Mouse (Mus musculus): ENCODE results near the gene Tgfbr3.

Tgfbr3 gene

GRCm38 (mm10) chr5:107174188-107174587, 115.2 kb downstream of the Tgfbr3 start:
- no peak for DNase-seq (ENCODE audit: low read depth, low spot score)

GRCm38 (mm10) chr5:107173483-107173882, 115.9 kb downstream of the Tgfbr3 start:
- DNase-seq (ENCODE audit: low read depth, low spot score), result no peak

GRCm38 (mm10) chr5:107171861-107172260, 117.6 kb downstream of the Tgfbr3 start:
- DNase-seq (ENCODE audit: low read depth, low spot score), result no peak

GRCm38 (mm10) chr5:107169796-107170195, 119.6 kb downstream of the Tgfbr3 start:
- DNase-seq (ENCODE audit: low read depth, low spot score), result no peak

GRCm38 (mm10) chr5:107167872-107168300, 121.5 kb downstream of the Tgfbr3 start:
- DNase-seq (ENCODE audit: low read depth, low spot score), result no peak

DNA sequence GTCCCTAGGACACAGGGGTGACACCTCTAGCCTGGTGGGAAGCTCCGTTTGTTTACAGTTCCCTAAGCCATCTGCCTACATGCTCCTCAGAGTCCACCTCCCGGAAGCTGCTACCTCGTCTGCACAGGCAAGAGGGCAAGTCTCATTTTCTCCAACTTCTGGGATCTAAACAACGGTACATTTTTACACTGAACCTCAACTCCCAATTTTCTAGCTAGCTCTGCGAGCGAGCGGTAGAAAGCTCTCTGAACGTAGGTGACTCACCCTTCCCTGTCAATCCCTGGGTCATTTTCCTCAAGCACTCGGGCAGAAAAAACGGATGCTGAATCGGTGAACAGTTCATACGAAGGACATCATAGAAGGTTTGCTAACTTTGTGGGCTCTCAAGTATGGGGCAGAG, 122.1 kb downstream of the Tgfbr3 start:
- no peak for DNase-seq (ENCODE audit: low read depth, low spot score)

DNA sequence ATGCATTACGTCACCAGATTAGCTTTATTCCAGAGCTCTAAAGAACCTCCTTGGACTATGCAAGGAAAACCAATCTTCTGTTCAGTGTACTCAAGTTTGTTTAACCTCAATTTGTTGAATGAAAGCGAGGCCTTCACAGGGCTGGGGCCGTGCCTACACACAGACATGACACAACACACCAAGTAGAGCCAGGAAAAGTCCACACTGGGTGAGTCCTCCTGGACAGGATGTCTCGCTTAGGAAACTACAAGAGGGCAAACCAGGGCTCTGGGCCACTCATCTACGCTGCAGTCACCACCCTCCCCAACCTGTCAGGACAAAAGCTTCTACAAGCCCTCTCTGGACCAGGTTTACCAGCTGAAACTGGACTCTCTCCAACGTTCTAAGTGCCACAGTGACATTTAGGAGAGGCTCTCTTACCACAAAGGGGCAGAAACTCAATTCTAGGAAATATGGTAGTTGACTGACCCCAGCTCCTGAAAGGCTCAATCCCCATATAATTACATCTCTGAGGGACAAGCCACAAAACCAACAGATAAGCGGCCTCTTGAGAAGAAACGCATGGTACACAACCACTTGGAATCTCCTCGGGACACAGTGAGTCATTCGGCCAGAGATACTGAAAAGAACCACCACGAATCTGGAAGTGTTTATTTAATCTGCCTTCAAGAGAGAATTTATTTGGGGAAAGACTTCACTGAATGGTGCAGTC, 122.6 kb downstream of the Tgfbr3 start:
- no peak for DNase-seq (ENCODE audit: low read depth, low spot score)

DNA sequence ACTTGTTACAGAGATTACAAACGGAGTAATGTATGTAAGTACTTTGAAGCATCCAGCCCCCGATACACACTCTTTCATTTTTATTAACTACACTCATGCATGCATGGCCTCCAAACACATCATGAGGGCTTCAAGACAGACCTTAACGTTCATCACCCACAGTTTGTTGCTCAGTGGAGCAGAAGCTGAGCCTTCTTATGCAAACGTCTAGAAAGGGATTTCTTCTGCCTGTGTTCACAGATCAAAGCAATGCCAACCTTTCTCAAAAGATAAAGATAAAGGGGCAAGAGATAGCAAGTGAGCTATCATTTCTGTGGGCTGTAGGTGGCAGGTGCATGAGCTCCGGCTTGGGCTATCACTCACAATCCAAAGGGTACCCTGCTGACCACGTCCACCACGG, 123.7 kb downstream of the Tgfbr3 start:
- no peak for DNase-seq (ENCODE audit: low read depth, low spot score)

GRCm38 (mm10) chr5:107165271-107165670, 124.2 kb downstream of the Tgfbr3 start:
- DNase-seq (ENCODE audit: low read depth, low spot score), result no peak

DNA sequence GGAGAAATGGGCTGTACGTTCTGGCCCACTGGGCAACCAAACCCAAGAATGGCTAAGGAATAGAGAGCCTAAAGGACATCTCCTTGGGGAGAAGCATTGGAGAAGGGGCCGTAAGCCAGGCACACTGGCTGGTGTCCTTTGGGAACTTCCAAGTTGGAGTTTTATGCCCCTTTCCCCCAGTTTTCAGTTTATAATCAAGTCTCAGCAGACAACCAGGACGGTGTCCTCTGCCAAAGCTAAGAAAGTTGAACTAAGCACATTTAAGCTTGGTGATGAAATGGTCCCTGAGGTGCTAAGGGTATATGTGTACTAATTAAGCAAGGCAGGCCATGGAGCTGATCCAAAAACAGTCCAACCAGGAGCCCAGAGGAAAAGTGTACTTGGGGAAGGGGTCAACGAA, 124.6 kb downstream of the Tgfbr3 start:
- no peak for DNase-seq (ENCODE audit: low read depth, low spot score)

DNA sequence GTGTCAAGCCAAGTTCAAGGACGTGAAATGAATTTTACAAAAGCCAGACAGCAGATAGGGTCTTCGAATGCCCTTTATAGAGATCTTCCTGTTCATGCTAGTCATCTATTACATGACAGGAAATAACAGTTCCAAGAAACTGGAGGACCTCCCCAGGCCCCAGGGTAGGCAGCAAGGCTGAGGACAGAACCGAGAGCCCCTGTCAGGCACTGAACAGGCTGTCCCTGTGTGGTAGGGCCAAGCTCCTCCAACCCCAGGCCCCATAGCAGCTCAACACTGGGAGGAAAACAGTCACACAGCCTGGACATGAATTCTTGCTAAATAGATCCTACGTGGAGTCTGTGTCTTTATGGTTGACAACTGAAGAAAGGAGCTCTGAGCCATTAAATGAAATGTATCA, 125.3 kb downstream of the Tgfbr3 start:
- DNase-seq (ENCODE audit: low read depth, low spot score), result no peak

- DNase-seq (ENCODE audit: low read depth, low spot score), result no peak
Measured at GRCm38 (mm10) chr5:107163336-107163735, 126.1 kb downstream of the Tgfbr3 start.

GRCm38 (mm10) chr5:107162812-107163211, 126.6 kb downstream of the Tgfbr3 start:
- DNase-seq (ENCODE audit: low read depth, low spot score), result no peak

DNA sequence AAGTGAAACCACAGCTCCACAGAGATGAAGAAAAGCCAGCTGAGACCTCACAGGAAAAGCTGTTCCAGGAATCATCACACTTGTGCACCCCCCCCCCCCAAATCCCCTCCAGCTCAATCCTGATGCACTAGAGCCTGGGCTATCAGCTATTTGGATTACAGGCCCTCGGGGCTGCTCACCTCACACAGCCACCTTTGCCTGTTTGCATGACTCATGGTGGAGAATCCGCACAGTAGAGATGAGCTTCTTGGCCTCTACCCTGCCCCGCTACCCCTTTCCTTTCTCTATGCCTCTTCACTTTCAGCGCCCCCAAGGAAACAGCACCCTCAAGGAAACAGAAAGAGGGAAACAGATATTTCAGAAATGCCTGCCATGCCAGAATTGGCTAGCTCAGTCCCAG, 127.1 kb downstream of the Tgfbr3 start:
- no peak for DNase-seq (ENCODE audit: low read depth, low spot score)

DNA sequence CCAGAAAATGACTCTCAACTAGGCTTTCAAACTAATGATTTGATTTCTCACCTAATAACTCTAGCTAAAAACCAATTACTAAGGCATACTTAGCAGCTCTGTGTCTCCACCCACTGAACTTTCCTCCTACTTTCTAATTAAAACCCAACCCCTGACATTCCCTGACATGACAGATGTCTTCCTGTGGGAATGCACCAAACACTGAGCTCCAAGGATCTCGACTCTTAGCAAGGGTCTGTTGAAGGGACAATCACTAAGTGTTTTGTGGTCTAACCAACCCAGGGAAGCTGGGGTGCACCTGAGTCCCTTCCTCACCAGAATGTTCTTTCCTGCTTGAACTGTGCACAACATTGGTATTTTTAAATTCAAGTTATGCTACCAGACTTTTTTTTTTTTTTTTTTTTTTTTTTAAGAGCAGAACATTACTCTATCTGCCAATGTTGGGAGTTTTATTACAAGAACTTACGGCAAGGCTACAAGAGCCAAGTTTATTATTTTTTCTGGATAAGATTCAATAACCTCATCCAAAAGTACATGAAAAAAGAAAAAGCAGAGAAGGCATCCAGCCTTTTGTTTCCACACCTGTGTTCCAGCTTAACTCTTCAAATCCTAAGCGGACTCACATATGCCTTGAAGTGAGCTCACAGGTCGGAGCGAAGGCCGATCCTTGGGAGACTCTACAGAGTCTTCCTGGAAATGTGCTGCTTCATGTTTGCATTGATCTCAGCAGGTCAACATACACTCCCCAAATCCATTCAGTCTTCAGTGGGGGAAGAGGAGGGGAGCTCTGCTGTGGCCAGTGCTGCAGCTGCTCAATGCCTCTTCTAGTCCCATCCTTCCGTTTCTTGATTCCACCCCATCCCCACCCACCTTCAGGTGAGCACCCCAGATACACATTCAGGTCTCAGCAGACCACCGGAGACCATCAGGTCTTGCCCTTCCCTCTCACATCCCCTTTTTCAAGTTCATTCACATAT, 129.2 kb downstream of the Tgfbr3 start:
- DNase-seq (ENCODE audit: low read depth, low spot score), result no peak

- DNase-seq (ENCODE audit: low read depth, low spot score), result no peak
Measured at GRCm38 (mm10) chr5:107158531-107159178, 130.8 kb downstream of the Tgfbr3 start.

DNA sequence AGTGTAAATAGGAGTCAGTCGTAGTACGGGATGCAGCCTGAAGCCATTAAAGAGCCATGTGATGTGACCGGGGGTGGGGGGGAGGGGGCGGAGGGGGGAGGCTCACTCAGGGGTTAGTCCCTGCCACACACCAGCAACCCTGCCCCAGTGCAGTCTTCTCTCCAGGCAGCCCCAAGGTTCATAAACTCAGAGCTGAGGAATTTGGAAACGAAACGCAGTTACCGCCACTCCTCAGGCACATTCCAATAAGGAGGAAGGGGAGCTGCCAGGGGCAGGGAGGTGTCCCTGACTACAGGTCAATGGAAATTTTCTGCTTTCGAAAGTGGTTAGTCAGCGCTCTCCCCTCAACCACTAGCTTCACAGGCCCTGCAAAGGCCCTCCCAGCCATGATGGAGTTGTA, 132.0 kb downstream of the Tgfbr3 start:
- no peak for DNase-seq (ENCODE audit: low read depth, low spot score)

DNA sequence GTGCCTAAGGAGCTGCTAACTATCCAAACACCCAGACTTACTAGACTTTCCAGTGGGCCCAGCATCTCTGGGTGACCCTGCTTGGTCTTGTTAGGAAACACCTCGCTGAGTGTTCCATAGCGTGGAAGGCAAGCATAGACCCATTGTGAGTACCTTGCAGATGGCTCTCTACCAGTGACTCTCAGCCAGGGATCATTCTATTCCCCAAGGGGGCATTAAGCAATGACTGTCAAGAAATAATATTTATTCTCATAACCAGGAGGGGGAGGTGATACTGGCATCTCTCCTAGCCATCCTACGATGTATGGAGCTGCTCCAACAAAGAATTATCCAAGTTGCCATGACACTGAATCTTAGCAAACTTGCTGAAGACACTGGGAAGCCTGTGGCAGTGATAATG, 133.3 kb downstream of the Tgfbr3 start:
- no peak for DNase-seq (ENCODE audit: low read depth, low spot score)

DNA sequence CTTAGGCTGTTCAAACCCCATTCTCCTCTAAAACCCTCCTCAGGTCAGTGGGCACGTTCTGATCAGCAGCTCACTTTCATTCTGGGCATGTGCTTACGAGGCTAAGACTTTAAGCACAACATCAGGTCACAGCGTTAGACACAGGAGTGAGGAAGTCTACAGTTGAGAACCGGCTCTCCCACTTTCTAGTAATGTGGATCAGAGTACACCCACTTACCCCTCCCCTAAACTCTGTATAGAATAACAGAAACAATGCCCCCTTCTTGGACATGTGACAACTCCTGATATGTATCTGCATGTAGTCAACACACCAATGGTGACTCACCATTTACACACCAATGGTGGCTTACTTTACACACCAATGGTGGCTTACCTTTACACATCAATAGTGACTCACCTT, 136.4 kb downstream of the Tgfbr3 start:
- DNase-seq (ENCODE audit: low read depth, low spot score), result no peak

GRCm38 (mm10) chr5:107151320-107151719, 138.1 kb downstream of the Tgfbr3 start:
- no peak for DNase-seq (ENCODE audit: low read depth, low spot score)

DNA sequence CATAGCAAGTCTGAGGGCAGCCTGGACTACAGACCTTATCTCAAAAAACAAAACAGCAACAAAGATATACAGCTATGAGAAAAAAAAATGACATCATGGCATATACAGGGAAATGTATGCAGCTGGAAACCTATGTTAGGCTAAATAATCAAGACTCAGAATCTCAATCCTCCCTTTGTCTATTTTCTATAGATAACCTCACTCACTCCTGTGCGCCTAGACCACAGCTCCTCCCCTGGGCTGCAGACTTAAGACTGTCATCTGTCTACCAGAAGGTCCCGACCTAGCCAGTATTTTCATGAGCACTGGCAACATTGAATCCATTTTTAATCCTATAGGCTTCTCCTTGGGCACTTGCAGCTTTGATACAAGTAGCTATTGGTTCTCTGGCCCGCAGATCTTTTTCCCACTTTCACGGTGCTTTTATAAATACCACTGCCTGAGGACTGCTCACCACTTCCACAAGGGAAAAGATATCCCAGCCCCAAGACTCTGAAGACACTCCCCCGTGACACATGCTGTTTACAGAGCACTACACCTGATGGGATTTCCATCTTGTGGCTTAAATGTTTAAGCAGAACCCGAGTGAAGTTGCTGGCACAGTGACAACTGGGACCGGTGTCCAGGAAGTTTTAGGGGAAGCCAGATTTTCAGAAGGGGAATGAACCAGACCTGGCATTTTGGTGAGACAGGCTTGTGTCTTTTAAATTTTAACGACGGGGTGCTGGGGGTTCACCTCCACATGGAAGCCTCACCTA, 138.7 kb downstream of the Tgfbr3 start:
- DNase-seq (ENCODE audit: low read depth, low spot score), result no peak
